Mouse (Mus musculus): ENCODE data around the gene Lmna. TPM values are rescaled to one million over a fixed set of nuclear protein-coding genes. Genes with fewer than 3 reads are reported as not detected.

The Lmna gene
- polyA plus RNA-seq, 1 experiment: 138 TPM

DNA sequence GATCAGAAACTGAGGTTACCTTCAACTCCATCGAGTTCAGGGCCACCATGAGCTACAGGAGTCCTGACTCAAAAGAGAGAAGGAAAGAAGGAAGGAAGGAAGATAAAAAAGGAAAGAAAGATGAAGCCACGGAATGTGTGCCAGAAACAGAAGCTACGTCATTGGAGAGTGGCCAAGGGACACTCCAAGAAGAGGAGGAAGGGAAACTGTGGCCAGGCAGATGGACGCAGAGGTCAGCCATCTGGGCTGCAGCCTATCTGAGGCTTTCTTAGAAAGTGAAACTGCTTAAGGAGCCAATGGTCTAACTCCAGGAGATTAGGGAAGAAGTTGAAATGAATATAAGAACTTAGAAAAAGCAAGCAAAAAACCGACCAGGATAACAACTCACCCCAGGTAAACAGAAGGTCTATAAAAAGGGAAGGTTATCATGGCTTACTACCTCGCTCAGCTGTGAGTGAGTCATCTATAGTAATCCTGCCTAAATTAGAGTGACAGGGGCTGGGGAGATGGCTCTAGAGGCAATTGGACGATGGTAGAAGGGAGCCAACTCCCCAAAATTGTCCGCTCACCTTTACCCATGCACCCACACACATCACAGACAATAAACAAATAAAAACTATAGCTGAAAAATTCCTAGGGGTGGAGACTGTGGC is 63.2 kb downstream of the Lmna start:
- no peak for DNase-seq (ENCODE audit: low read depth)

- DNase-seq (ENCODE audit: low read depth): no peak
Observed at GRCm38 (mm10) chr3:88442888-88443287, 66.9 kb downstream of the Lmna start.

- no peak for DNase-seq (ENCODE audit: low read depth)
Observed at GRCm38 (mm10) chr3:88442488-88442887, 67.3 kb downstream of the Lmna start.

DNA sequence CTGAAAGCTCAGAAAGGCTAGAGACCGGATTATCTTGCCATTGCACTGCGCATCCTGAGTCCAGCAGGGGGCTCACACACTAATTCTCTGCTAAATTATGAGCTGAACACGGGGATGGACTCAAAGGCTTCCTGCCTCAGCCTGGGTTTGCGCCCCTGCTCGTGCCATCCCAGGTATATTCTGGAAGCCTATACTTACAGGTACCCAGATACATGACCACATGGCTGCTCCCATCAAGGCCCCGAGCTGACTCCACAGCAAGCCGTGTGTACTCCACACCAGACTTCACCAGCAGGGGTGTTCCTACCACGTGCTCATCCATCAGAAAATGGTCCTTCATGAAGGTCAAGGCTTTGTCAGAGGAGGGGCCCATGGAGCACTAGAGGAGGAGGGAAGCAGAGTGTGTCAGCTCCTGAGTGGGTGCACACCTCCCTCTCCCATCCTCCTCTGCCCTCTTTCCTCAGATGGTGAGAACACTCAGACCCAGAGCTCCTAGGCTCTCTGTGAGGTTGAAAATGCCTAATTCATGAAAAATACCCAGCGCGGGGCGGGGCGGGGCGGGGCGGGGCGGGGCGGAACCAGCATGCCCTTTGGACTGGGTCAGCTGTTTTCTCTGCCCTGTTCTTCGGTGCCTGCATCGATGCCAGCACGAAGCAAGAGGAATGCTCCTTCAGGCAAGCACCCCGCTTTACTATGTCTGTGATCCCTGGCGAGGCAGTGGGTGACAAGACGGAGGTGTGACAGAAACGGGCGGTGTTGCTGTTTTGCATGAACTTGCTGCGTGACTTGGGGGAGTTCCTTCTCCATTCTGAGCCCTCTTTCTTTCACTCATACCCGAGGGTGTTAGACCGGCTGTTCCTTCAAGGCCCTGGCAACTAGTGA is 69.0 kb downstream of the Lmna start:
- DNase-seq (ENCODE audit: low read depth): no peak

GRCm38 (mm10) chr3:88439582-88439981 is 70.2 kb downstream of the Lmna start:
- DNase-seq (ENCODE audit: low read depth): no peak

DNA sequence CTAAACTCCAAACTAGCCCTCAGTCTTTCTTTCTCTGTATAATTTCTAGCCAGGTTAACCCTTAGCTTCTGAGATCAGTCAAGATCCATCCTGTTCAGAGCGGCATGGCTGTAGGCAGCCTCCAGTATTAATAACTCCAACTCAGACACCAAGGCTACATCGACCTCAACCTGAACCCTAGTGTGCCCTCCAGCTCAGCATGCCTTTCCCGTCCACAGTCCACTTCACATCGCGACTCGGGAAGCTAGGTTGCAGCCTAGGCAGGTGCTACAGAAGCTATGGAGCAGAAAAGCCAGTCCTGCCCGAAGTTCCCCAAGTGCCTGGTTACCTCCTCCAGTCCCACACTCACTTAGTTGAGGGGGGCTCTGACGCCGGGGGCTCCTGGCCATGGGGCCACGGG is 72.3 kb downstream of the Lmna start:
- no peak for DNase-seq (ENCODE audit: low read depth)

DNA sequence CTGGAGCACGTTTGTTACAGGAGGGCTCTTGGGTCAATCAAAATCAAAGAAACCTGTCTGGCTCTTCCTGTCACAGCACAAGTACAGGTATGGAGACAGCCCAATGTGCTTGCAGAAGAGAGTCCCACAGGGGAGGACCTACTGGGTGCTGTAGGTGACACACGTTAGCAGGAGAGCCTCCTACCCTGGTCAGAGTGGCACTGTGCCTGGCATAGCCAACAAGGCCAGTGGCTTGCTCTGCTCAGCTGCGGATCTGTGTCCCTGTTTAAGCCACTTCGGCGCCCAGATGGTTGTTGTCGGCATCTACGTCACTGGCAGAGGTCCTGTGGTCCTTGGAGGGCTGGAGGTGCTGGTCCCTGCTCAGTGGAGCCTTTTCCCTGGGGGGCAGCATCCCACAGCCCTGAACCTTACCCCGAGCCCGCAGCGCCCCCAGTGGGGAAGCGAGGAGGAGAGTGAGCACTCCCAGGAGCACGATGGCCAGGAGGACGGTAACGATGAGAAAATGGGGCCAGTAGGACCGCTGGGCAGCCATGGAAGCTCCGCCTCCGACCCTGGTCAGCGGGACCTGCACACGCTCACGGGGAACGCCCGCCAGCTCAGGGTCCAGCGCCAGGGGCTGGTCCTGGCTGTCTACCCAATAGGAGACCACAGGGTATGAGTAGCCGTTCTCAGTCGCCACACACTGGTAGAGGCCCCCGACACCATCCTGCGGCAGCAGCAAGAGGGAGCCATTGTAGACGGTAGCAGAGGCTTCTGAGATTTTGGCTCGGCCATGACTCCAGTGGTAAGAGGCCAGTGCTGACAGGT is 73.2 kb downstream of the Lmna start:
- no peak for DNase-seq (ENCODE audit: low read depth)

DNA sequence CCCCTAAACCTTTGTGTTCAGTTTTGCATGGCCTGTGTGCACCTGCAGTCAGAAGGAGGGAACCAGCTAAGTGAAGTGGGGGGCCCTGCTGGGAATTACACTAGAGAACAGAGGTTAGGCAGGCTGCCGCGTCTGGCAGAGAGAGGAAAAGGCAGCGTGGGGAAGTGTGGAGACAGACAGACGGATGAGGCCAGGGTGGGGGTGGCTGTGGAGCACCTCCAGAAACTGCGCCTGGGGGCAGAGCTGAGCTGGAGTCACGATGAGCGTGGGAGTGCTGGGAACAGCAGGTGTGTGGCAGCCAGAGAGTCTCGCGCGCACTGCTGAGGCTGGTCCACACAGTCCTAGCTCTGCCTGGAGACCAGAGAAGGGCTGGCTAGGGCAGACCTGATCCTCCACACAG is 74.2 kb downstream of the Lmna start:
- DNase-seq (ENCODE audit: low read depth): no peak

Other genes with a start within 250 kb of the Lmna start
- 0.09 and 0.10 TPM in 2 replicates for gene Gm38392, start 222.7 kb downstream of the Lmna start, polyA plus RNA-seq (2012; rRNA removed)
- 9.8 and 10.7 TPM in 2 replicates for gene Tsacc, start 213.0 kb downstream of the Lmna start, polyA plus RNA-seq (2012; rRNA removed)
- gene Cct3, start 212.8 kb downstream of the Lmna start, polyA plus RNA-seq (2012; rRNA removed): 103 and 134 TPM in 2 replicates
- gene Glmp, start 184.9 kb downstream of the Lmna start, polyA plus RNA-seq (2012; rRNA removed): 255 and 271 TPM in 2 replicates
- 17.8 and 19.6 TPM in 2 replicates for gene Tmem79, start 173.8 kb downstream of the Lmna start, polyA plus RNA-seq (2012; rRNA removed)
- 50.4 and 64.5 TPM in 2 replicates for gene Smg5, start 173.7 kb downstream of the Lmna start, polyA plus RNA-seq (2012; rRNA removed)
- 11.8 and 14.2 TPM in 2 replicates for gene Paqr6, start 145.4 kb downstream of the Lmna start, polyA plus RNA-seq (2012; rRNA removed)
- gene Bglap3, start 137.2 kb downstream of the Lmna start, polyA plus RNA-seq (2012; rRNA removed): 214 and 266 TPM in 2 replicates
- 0.39 TPM in 1 of 2 replicates, not detected in the other for gene Bglap2, start 131.3 kb downstream of the Lmna start, polyA plus RNA-seq (2012; rRNA removed)
- not detected in 2 replicates for gene Bglap, start 125.5 kb downstream of the Lmna start, polyA plus RNA-seq (2012; rRNA removed)
- 23.9 and 31.0 TPM in 2 replicates for gene Pmf1, start 99.6 kb downstream of the Lmna start, polyA plus RNA-seq (2012; rRNA removed)
- gene Slc25a44, start 84.8 kb downstream of the Lmna start, polyA plus RNA-seq (2012; rRNA removed): 39.1 and 45.0 TPM in 2 replicates
- 100 and 129 TPM in 2 replicates for gene Sema4a, start 48.8 kb downstream of the Lmna start, polyA plus RNA-seq (2012; rRNA removed)
- 2.0 and 2.6 TPM in 2 replicates for gene Mex3a, start 22.4 kb upstream of the Lmna start, polyA plus RNA-seq (2012; rRNA removed)
- 75.6 and 92.5 TPM in 2 replicates for gene Rab25, start 38.3 kb upstream of the Lmna start, polyA plus RNA-seq (2012; rRNA removed)
- 164 and 193 TPM in 2 replicates for gene Lamtor2, start 43.1 kb upstream of the Lmna start, polyA plus RNA-seq (2012; rRNA removed)
- gene Ubqln4, start 43.8 kb upstream of the Lmna start, polyA plus RNA-seq (2012; rRNA removed): 68.4 and 69.1 TPM in 2 replicates
- 323 and 341 TPM in 2 replicates for gene Ssr2, start 65.9 kb upstream of the Lmna start, polyA plus RNA-seq (2012; rRNA removed)
- 49.5 and 64.5 TPM in 2 replicates for gene Arhgef2, start 96.0 kb upstream of the Lmna start, polyA plus RNA-seq (2012; rRNA removed)
- not detected in 2 replicates for gene Rxfp4, start 143.2 kb upstream of the Lmna start, polyA plus RNA-seq (2012; rRNA removed)
- gene Khdc4, start 175.8 kb upstream of the Lmna start, polyA plus RNA-seq (2012; rRNA removed): 58.9 and 78.2 TPM in 2 replicates
- 46.8 and 54.2 TPM in 2 replicates for gene Rit1, start 206.9 kb upstream of the Lmna start, polyA plus RNA-seq (2012; rRNA removed)

Data from gonadal fat pad, adult 2 months (tissue).